Mouse (Mus musculus) cerebellum, adult 2 months (tissue): ENCODE measurements around the gene Ankrd53.

Experiments
- CTCF ChIP-seq: fragments of 200-500 bp; IDR thresholded peaks from 2 replicates; pipeline ENCODE4 v1.5.1; 2011; ENCODE audit warnings: low read depth, mild to moderate bottlenecking, control low read depth, low read length, moderate library complexity, borderline replicate concordance; ENCODE audit not compliant: insufficient read depth
- POLR2A ChIP-seq: fragments of 200-500 bp; IDR thresholded peaks from 2 replicates; pipeline ENCODE4 v1.6.1; 2011; ENCODE audit warnings: low read length, control low read depth, borderline replicate concordance; ENCODE audit not compliant: insufficient read depth

GRCm38 (mm10) chr6:83714221-83715123 lies 48.0 kb upstream of the Ankrd53 start:
- TF ChIP-seq POLR2A (no peak), CTCF (no peak)
